Mouse (Mus musculus): ENCODE results near the gene Adam1a. TPM values are rescaled to one million over a fixed set of nuclear protein-coding genes. Genes with fewer than 3 reads are reported as not detected.

The Adam1a gene
- total RNA-seq (2021): 1 to 10 TPM; 1.9 to 2.0 TPM
- long read RNA-seq, experiment 1: 0 reads
- long read RNA-seq, experiment 2: 0 reads

DNA sequence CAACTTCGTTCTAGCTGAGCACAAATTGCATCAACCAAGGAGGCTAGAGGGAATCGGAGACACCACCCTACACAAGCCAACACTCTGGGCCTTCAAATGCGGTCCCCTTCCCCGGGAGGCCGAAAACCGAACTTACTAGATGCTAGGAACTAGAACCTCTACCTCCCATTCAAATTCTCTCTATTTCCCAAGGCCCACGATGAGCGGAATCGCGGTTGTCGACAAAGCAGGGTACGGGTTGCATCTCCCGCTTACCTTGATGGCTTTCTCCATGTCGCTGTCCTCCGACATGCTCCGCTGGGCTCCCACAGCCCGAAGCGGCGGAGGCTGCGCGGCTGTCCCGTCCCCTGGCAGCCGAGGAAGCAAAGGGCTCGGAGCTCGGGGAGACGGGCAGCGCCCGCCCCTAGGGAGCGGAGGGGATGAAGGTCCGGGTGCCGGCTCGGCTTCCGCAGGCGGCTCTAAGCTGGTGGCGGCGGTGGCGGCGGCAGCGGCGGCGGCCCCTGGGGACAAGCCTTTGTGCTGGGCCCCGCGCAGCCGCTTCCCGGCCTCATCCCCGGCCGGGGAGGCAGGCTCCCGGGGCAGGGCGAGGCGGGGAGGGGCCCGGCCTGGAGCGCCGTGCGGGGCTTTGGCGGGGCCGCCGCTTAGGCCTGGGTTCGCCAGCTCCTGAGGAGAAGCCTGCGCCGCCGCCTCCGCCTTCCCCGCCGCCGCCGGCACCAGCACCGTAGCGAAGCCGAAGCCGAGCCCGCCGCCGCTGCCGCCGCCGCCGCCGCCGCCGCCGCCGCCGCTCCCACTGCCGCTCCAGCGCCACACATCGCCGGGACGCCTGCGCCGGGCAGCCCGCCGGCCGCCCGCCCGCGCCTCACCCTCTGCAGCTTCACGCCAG lies at the start of gene Adam1a, which contains the start of gene Gm42878:
Gene Adam1a, minus strand, starts transcription at position 573 of the 883 bp plus-strand sequence.
Gene Gm42878, minus strand, starts transcription at position 573 of the 883 bp plus-strand sequence.
- no peak for DNase-seq

DNA sequence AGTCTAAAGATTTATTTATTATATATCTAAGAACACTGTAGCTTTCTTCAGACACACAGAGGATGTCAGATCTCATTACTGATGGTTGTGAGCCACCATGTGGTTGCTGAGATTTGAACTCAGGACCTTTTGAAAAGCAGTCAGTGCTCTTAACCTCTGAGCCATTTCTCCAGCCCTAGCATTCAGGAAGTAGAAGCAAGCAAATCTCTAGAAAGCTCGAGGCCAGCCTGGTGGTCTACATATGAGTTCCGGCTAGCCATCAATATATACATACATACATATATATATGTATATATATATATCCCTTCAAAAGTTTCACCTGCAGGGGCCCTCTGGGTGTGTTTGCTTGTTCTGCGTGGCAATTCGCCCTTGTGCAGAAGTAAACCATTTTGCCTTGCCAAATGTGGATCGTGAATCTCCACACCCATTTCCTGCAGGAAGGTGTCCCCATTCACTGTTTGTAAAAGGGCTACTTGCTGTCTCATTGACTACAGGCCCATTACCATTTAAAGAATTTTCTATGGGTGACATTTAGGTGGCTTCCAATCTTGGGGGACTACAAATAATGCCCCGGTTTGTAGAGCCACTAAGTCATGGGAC lies 49.5 kb upstream of the Adam1a start:
- no peak for DNase-seq

- peak; percentile 91 for DNase-seq
These were observed 48.4 kb upstream of the Adam1a start, which contains the start of gene Aldh2 for GRCm38 (mm10) chr5:121593451-121594401. TSS of gene Aldh2 (minus strand) at chr5:121593824.

GRCm38 (mm10) chr5:121592816-121593407 lies 47.6 kb upstream of the Adam1a start:
- no peak for DNase-seq

DNA sequence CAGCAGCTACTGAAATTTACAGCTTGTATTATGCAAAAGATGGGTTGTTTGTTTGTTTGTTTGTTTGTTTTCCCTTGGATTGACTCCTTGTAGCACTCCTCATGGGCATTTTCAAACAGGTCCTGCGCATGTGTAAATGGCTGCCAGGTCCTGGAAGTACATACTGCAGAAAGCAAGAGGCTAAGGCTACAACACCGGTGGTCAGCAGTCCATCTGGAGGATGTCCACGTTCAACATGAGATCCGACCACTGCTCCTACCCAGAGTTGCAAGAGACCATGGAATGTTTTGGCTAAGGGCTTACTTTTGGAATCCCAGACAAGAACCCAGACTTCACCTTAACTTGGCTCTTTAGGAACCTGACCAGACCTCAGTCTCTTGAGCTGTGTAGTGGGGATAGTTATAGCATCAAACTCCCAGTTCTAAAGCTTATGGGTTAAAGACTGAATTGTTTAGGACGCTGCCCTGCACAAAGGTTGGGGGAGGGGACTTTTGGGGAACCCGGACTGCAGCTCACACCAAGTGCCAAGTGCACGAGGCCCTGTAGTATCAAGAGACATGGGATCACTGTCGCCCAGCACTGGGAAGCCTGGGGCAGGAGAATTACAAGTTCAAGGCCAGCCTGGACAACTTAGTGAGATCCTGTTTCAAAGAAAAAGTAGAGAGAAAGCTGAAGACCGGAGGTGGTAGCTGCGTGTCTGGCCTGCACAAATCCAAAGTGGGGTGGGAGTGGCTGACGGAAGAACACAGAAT lies 47.0 kb upstream of the Adam1a start:
- no peak for DNase-seq

GRCm38 (mm10) chr5:121591417-121592063 lies 46.3 kb upstream of the Adam1a start:
- no peak for DNase-seq

DNA sequence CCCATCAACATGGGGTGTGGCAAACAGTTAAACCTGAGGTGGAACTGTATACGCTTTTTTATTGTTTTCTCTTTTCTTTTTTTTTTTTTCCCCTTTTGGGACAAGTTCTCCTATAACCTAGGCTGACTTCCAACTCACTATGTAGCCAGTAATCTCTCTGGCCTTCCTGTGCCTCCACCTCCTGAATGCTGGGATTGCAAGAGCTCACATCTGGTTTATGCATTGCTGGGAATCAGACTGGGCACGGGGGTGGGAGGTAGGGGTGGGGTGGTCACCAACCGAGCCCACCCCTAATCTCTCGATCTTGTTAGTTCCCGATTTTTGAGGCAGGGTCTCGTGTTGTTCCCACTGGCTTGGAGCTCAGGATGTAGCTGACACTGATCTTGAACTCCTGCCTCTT lies 44.6 kb upstream of the Adam1a start:
- no peak for DNase-seq

DNA sequence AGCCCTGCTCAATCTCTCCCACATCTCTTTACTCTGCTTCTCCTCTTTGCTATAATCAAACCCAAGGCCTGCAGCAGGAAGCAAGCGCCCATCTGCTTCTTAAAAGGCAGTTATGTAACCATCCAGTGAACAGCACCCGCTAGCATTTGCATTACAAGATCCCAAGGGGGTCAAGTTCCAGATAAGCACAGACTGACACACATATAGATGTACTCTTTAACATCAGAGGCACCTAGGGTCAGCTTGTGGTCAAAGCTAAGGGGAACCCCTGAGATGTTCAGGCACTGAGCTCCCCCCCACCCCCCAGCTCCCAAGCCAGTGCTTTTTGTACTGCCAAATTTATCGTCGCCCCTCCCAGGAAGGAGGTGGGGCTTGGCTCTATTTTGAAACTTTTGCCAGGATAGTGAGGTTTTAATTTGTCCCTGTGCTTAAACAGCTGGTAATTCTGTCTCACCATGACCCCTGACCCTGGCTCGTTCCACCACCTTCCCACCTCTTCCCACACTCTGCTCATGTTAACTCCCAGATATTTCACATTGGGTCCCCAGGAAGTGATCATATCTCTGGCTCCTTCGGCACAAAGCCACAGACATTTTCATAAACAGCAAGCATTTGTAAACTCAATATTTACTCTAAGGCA lies 41.2 kb upstream of the Adam1a start:
- DNase-seq: peak; percentile 72

DNA sequence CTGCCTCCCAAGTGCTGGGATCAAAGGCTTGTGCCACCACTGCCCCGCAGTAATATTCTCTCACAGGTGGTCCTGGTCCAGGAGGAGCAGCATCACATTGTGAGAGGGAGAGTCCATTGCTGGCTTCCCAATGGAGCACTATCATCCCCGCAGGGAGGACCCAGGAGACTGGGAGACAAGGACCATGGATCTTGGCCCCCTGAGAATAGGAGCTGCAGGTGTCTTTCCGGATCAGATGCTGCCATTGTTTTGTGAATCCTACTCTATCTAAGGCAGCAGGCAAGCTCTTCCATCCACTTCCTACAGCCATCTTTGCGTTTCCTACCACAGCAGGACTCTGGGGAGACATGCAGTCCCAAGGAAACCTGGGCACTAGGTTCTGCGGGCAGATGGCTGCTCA lies 40.4 kb upstream of the Adam1a start:
- no peak for DNase-seq

DNA sequence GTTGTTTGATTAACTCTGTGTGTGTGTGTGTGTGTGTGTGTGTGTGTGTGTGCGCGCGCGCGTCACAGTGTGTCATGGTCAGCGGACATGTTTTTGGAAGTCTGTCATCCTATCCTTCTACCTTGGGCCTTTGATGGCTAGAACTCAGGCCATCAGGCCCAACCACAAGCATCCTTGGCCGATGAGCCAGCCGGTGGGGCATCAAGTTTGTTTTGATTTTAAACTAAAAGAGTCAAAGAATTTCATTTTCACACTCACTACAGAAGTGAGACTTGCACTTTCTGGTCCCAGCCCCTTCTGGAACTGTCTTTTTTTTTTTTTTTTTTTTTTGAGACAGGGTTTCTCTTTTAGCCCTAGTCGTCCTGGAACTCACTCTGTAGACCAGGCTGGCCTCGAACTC lies 39.7 kb upstream of the Adam1a start:
- no peak for DNase-seq

DNA sequence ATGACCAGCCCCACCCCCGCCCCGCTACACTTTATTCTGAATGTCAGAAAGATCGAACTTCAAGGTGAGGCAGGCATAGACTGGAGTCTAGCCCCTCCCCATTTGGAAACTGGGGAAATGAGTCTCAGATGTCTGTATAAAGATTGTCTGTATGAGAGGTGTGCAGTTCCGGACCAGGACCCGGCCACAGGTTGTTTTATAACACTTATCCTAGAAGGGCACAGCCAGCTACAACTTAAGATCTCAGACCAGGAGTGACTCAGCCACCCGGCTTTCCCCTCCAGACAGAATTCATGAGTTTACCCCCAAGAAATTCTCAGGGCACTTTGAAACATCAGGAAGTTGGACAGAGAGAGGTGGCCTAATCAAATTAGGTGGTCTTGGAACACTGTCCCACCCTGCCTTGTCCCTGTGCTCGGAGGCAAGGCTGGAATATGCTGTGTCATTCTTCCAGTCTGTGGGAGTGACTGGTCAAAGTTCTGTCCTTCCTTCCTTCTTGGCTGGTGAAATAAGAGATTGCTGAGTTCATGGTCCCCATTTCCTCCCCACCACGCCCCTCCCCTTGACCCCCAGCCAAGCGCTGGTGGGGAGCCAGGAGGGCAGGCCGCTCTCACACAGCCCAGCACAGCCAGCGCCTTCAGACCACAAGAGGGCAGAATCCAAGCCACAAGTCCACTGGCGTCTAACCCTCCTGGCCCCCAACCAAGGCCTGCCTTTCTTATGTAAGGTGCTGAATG lies 38.7 kb upstream of the Adam1a start:
- DNase-seq: peak; percentile 97

- DNase-seq: no peak
These were observed 36.7 kb upstream of the Adam1a start for GRCm38 (mm10) chr5:121581945-121582344.

DNA sequence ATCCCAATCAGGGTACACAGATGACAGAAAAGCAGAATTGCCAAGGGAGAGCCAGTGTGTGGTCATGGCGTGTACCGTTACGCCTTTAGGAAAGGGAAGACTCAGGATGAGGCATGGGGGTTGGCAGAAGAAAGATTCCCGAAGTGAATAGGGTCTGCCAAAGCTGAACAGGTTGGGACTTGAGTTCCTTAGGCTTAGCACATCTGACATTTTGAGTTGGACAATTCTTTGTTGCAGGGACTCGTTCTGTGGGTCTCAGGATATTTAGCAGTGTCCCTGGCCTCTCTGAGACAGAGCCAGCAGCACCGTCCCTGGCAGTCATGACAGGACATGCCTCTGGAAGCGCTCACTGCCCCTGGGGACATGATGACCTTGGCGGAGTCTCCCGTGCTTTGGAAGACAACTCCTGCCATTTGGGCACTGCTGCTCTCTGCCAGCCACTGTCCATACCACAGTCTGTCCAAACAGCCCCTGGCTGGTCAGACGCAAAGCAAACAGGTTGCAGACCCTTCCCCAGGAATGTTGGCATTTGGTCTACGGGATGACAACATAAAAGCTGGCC lies 31.7 kb upstream of the Adam1a start:
- DNase-seq: peak; percentile 78

GRCm38 (mm10) chr5:121575867-121576266 lies 30.6 kb upstream of the Adam1a start:
- no peak for DNase-seq

DNA sequence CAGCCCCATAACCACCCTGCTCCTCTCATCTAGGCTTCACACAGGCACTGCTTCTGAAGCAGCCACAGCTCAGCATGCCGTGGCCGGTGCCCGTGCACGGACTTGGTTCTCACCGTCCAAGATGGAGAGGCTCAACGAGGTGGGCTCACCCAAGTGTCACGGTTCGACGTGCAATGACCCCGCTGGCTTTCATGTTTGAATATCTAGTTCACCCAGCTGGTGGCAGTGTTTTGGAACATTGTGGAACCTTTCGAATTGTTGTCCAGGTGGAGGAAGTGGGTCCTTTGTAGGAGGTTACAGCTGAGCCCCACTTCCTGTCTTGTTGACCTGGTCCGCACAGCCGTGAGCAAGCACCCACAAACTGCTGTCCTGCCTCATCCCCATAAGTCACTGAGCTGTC lies 28.9 kb upstream of the Adam1a start:
- no peak for DNase-seq

DNA sequence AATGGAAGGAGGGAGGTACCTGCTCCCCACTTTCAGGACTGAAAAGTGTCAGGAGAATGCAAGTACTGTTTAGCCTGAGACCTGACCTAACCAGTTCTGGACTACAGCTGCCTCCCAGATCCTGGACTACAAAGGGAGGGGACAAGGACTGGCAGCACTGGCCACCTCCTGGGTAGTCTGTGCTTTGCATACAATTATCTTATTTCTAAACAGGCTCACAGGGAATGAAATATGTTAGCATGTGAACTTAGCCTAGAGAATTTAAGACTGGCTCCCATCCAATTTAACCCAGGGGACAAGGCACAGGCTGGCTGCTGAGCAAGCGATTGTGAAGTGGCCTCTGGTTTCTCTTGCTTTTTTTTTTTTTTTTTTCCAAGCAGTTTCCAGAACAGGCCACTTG lies 25.5 kb upstream of the Adam1a start:
- no peak for DNase-seq

GRCm38 (mm10) chr5:121569881-121570420 lies 24.7 kb upstream of the Adam1a start:
- DNase-seq: no peak

DNA sequence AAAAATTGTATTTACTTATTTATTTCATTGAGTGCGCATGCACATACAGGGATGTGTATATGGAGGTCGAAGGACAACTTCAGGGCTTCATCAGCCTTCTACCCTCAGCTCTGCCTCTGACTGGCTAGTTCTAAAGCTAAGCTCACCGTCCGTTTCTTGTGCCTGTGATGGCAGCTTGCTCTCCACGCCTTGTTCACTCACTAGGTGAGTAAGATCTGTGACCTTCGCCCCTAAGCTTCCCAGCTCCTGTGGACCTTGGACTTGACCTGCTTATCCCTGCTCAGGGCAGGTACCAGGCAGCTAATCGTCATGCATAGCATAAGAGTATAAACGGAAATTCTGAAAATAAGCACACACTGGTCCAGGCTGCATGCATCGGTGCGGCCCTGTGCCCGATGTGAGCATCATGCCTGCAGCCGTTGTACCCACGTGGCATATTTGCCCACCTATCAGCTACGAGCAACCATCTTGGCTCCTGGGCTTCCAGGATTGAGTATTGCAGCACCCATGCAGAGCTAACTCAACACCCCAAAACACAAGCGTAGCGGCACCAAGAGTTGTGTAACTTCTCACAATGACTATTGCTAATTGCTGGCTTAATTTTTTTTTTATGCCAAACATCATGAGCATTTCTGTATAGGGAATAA lies 20.9 kb upstream of the Adam1a start:
- DNase-seq: no peak
